Mouse (Mus musculus): ENCODE results near the gene Rps6ka4.

- TF ChIP-seq EP300 (IDR thresholded peaks at IDR 0.05; ENCODE audit: low read depth): no peak
- TF ChIP-seq CTCF (IDR thresholded peaks at IDR 0.05; ENCODE audit: low read depth): no peak
Observed at GRCm38 (mm10) chr19:6847841-6848517, 7.5 kb upstream of the Rps6ka4 start.
